ENCODE assay signal across 8 mouse cellular contexts in genomic region chr8:61488631-61489030, GRCm38 (mm10). TPM values are rescaled to one million over a fixed set of nuclear protein-coding genes. Genes with fewer than 3 reads are reported as not detected.
DNase-seq lines count a peak whose midpoint lies in the region; ATAC-seq and TF ChIP-seq lines count a peak whose summit lies in the region.
"Had no signal": no experiment of that assay in that cellular context is flagged by ENCODE, and none has a peak within 500 bp of the region (broad histone marks: within the 10 kb centered on the region; RNA-seq: fewer than 3 reads in every experiment).

No protein-coding gene starts in this region.

- 93% methylated on average over 8 of the region's 8 CpGs for WGBS in lung, postnatal 0 days
- 93% methylated on average over 8 of the region's 8 CpGs for WGBS in forebrain, embryonic 16.5 days
- 90% methylated on average over 8 of the region's 8 CpGs for WGBS in limb, embryonic 14.5 days
- 93% methylated on average over 8 of the region's 8 CpGs for WGBS in stomach, embryonic 16.5 days

- H3K4me3 ChIP-seq in lung, postnatal 0 days (ENCODE audit: low read depth, low read length) = no peak overlapping the region
- H3K4me3 ChIP-seq in forebrain, embryonic 16.5 days (replicated peaks; ENCODE audit: low read length) = no peak overlapping the region; the same call in 1 of the 2 replicates
- peak overlapping the region; percentile 71 for H3K4me3 ChIP-seq in limb, embryonic 14.5 days (replicated peaks; ENCODE audit: low read length)
- peak overlapping the region; percentile 82 for H3K4me3 ChIP-seq in stomach, embryonic 16.5 days (replicated peaks; ENCODE audit: low read length)

- H3K4me2 ChIP-seq in lung, postnatal 0 days (replicated peaks; ENCODE audit: low read depth, low read length) = peak overlapping the region; percentile 73
- peak overlapping the region; percentile 76 for H3K4me2 ChIP-seq in forebrain, embryonic 16.5 days (ENCODE audit: low read length)
- peak overlapping the region; percentile 53 for H3K4me2 ChIP-seq in limb, embryonic 14.5 days (replicated peaks; ENCODE audit: low read depth, low read length, severe bottlenecking)
- peak overlapping the region; percentile 74 for H3K4me2 ChIP-seq in stomach, embryonic 16.5 days (ENCODE audit: low read depth, low read length)

- H3K9me3 ChIP-seq in lung, postnatal 0 days (ENCODE audit: low read length) = no peaks in the 10 kb centered on the region
- H3K9me3 ChIP-seq in forebrain, embryonic 16.5 days (ENCODE audit: control insufficient read depth, low read length) = no peaks in the 10 kb centered on the region
- H3K9me3 ChIP-seq in limb, embryonic 14.5 days (ENCODE audit: control insufficient read depth, low read length) = no peaks in the 10 kb centered on the region
- no peaks in the 10 kb centered on the region for H3K9me3 ChIP-seq in stomach, embryonic 16.5 days (replicated peaks; ENCODE audit: control insufficient read depth, low read length)

- H3K36me3 ChIP-seq in lung, postnatal 0 days (ENCODE audit: insufficient read depth, low read length) = no peaks in the 10 kb centered on the region; the same call in 1 of the 2 replicates
- H3K36me3 ChIP-seq in forebrain, embryonic 16.5 days (ENCODE audit: control insufficient read depth, insufficient read depth) = no peaks in the 10 kb centered on the region
- no peaks in the 10 kb centered on the region for H3K36me3 ChIP-seq in limb, embryonic 14.5 days (ENCODE audit: control insufficient read depth, insufficient read depth, low read length)
- H3K36me3 ChIP-seq in stomach, embryonic 16.5 days (ENCODE audit: control insufficient read depth, insufficient read depth, low read length) = no peaks in the 10 kb centered on the region

- no peak for TF ChIP-seq EP300 in lung, postnatal 0 days (IDR thresholded peaks at IDR 0.05)

- TF ChIP-seq POLR2A in limb, embryonic 14.5 days (IDR thresholded peaks at IDR 0.05; ENCODE audit: borderline replicate concordance, extremely low read depth, insufficient read depth, insufficient read length) = no peak

- peak overlapping the region; percentile 99; the same call in 1 of the 2 replicates for H3K27ac ChIP-seq in lung, postnatal 0 days (ENCODE audit: low read length)
- no peak overlapping the region for H3K27ac ChIP-seq in forebrain, embryonic 16.5 days (ENCODE audit: low read length)
- no peak overlapping the region for H3K27ac ChIP-seq in limb, embryonic 14.5 days (replicated peaks; ENCODE audit: low read depth, low read length)
- H3K27ac ChIP-seq in stomach, embryonic 16.5 days (ENCODE audit: low read length) = no peak overlapping the region

- no peaks in the 10 kb centered on the region for H3K27me3 ChIP-seq in lung, postnatal 0 days (replicated peaks; ENCODE audit: insufficient read depth, low read length)
- H3K27me3 ChIP-seq in forebrain, embryonic 16.5 days (replicated peaks; ENCODE audit: control insufficient read depth, insufficient read depth, low read length) = no peaks in the 10 kb centered on the region
- H3K27me3 ChIP-seq in limb, embryonic 14.5 days (ENCODE audit: control insufficient read depth, insufficient read depth, low read length) = no peaks in the 10 kb centered on the region
- no peaks in the 10 kb centered on the region for H3K27me3 ChIP-seq in stomach, embryonic 16.5 days (ENCODE audit: control insufficient read depth, insufficient read depth, low read length)

- H3K9ac ChIP-seq in lung, postnatal 0 days (replicated peaks; ENCODE audit: low read depth) = no peak overlapping the region
- no peak overlapping the region; the same call in 1 of the 2 replicates for H3K9ac ChIP-seq in forebrain, embryonic 16.5 days (replicated peaks; ENCODE audit: low read depth, low read length)
- no peak overlapping the region for H3K9ac ChIP-seq in limb, embryonic 14.5 days (ENCODE audit: low read depth, low read length, severe bottlenecking)
- peak overlapping the region; percentile 93; the same call in 1 of the 2 replicates for H3K9ac ChIP-seq in stomach, embryonic 16.5 days (ENCODE audit: low read length)

- H3K4me1 ChIP-seq in lung, postnatal 0 days (ENCODE audit: insufficient read depth, low read depth, low read length) = no peaks in the 10 kb centered on the region
- H3K4me1 ChIP-seq in forebrain, embryonic 16.5 days (replicated peaks; ENCODE audit: control insufficient read depth, insufficient read depth, low read length) = peaks cover 7% of the 10 kb centered on the region
- peaks cover 5% of the 10 kb centered on the region for H3K4me1 ChIP-seq in limb, embryonic 14.5 days (ENCODE audit: control insufficient read depth, insufficient read depth, low read length)
- 0 out of 2 replicates have a peak, but pooled peaks cover 4% of the 10 kb centered on the region for H3K4me1 ChIP-seq in stomach, embryonic 16.5 days (ENCODE audit: control insufficient read depth, insufficient read depth, low read length)

- no peak for DNase-seq in lung, postnatal 0 days (ENCODE audit: low spot score)
- DNase-seq in lung, postnatal 4 days = no peak
- DNase-seq in limb, embryonic 14.5 days (ENCODE audit: low spot score) = no peak
- no peak for DNase-seq in T-cell, adult 2 months (ENCODE audit: low spot score)
- DNase-seq in left cerebral cortex, adult 9 months (ENCODE audit: low spot score in 2 of 2) = no peak
- DNase-seq: lung, postnatal 14 days had no signal

- no peak for TF ChIP-seq CTCF in lung, postnatal 0 days (IDR thresholded peaks at IDR 0.05)

- ATAC-seq in lung, postnatal 0 days = no peak
- ATAC-seq in forebrain, embryonic 16.5 days = no peak
- no peak for ATAC-seq in limb, embryonic 14.5 days (ENCODE audit: low FRiP score, low read depth)
- no peak for ATAC-seq in stomach, embryonic 16.5 days (ENCODE audit: insufficient read depth, low FRiP score)

RNA-seq across cellular contexts. Expression of gene Cbr4, which starts 1.1 kb away (rescaled TPM):
- polyA plus RNA-seq in lung, postnatal 0 days (2015; fragmentation: Nextera tagmentation; extraction: Ambion mirVana) = 33.2 and 37.7 TPM in 2 replicates
- polyA plus RNA-seq in forebrain, embryonic 16.5 days (2015; fragmentation: Nextera tagmentation; extraction: Ambion mirVana) = 19.6 and 22.1 TPM in 2 replicates
- 10.6 and 17.4 TPM in 2 replicates for polyA plus RNA-seq in limb, embryonic 14.5 days (2012; rRNA removed)
- polyA plus RNA-seq in limb, embryonic 14.5 days (2014; fragmentation: Nextera tagmentation; extraction: Ambion mirVana) = 32.2 and 32.3 TPM in 2 replicates
- 30.8 and 31.9 TPM in 2 replicates for polyA plus RNA-seq in stomach, embryonic 16.5 days (2015; fragmentation: Nextera tagmentation; extraction: Ambion mirVana)

Comparison
In these comparisons a context has a peak if more than half of its experiments do, and no peak if none do; other contexts are left out.
1. H3K4me3 ChIP-seq: peak in limb, embryonic 14.5 days (single experiment) and stomach, embryonic 16.5 days (single experiment); none in lung, postnatal 0 days (single experiment) and forebrain, embryonic 16.5 days (single experiment).
2. Peak in every context shown above with its lines, with median percentiles within 50 percentile points of each other: H3K4me2 ChIP-seq.